Mouse (Mus musculus) monocyte, adult 2 months (primary cell): ENCODE data around the gene Ralgapa2.

Source experiments
- DNase-seq, 2 experiments: peaks; one replicate each; pipeline ENCODE4 v3.0.0; 2022; ENCODE audit warnings: low spot score in 2 of 2, low read depth in 1 of 2

Gene Ralgapa2

GRCm38 (mm10) chr2:146224141-146224540 is 288.0 kb downstream of the Ralgapa2 start:
- no peak for DNase-seq

GRCm38 (mm10) chr2:146223176-146223905 is 288.8 kb downstream of the Ralgapa2 start:
- DNase-seq: no peak

GRCm38 (mm10) chr2:146222279-146223175 is 289.6 kb downstream of the Ralgapa2 start:
- no peak for DNase-seq

GRCm38 (mm10) chr2:146221929-146222278 is 290.2 kb downstream of the Ralgapa2 start:
- DNase-seq: no peak

GRCm38 (mm10) chr2:146221076-146221928 is 290.8 kb downstream of the Ralgapa2 start, which contains the start of gene Insm1:
TSS of gene Insm1 (plus strand) at chr2:146221921.
- DNase-seq: no peak

GRCm38 (mm10) chr2:146220591-146221075 is 291.5 kb downstream of the Ralgapa2 start:
- no peak for DNase-seq

- no peak for DNase-seq
These were observed 292.4 kb downstream of the Ralgapa2 start for GRCm38 (mm10) chr2:146219791-146220190.

GRCm38 (mm10) chr2:146218881-146219535 is 293.1 kb downstream of the Ralgapa2 start:
- no peak for DNase-seq

- DNase-seq: no peak
These were observed 293.9 kb downstream of the Ralgapa2 start for GRCm38 (mm10) chr2:146218161-146218691.

GRCm38 (mm10) chr2:146217227-146217980 is 294.7 kb downstream of the Ralgapa2 start:
- DNase-seq: no peak

GRCm38 (mm10) chr2:146216111-146217064 is 295.8 kb downstream of the Ralgapa2 start:
- no peak for DNase-seq

- no peak for DNase-seq
These were observed 297.4 kb downstream of the Ralgapa2 start for GRCm38 (mm10) chr2:146214715-146215114.

- no peak for DNase-seq
These were observed 301.2 kb downstream of the Ralgapa2 start for GRCm38 (mm10) chr2:146210968-146211367.

- no peak for DNase-seq
These were observed 314.2 kb downstream of the Ralgapa2 start for GRCm38 (mm10) chr2:146197947-146198346.

GRCm38 (mm10) chr2:146196126-146196525 is 316.0 kb downstream of the Ralgapa2 start:
- no peak for DNase-seq
